Mouse (Mus musculus) liver, embryonic 14.5 days (tissue): ENCODE data around the gene Sult5a1. TPM values are rescaled to one million over a fixed set of nuclear protein-coding genes. Genes with fewer than 3 reads are reported as not detected.

Experiments
- ATAC-seq: fragments of 200-750 bp; cut with Nextera tagmentation; 2 replicates; pipeline ENCODE4 v1.8.0; 2017; ENCODE audit warnings: moderate number of reproducible peaks, mild to moderate bottlenecking, moderate library complexity; ENCODE audit not compliant: insufficient read depth
- DNase-seq, 3 experiments: peaks; one replicate each; pipeline ENCODE4 v3.0.0-alpha.2; 2012 to 2013; ENCODE audit warnings: low read depth in 3 of 3, low spot score in 3 of 3
- H3K27ac ChIP-seq: fragments of 300-500 bp; sonication (generic); 2 replicates; pipeline ENCODE4 v1.5.1; 2014; ENCODE audit warnings: moderate library complexity, mild to moderate bottlenecking, control low read depth, inconsistent platforms
- H3K27me3 ChIP-seq: fragments of 300-500 bp; sonication (generic); 2 replicates; pipeline ENCODE4 v1.6.1; 2014; ENCODE audit warnings: mild to moderate bottlenecking, low read length, moderate library complexity; ENCODE audit not compliant: control insufficient read depth, insufficient read depth
- H3K36me3 ChIP-seq: fragments of 300-500 bp; sonication (generic); replicated peaks from 2 replicates; pipeline ENCODE4 v1.6.1; 2014; ENCODE audit warnings: low read depth; ENCODE audit not compliant: control insufficient read depth, insufficient read depth
- H3K4me1 ChIP-seq, 2 experiments: fragments of 200-500 bp in 1 of 2; fragments of 300-500 bp in 1 of 2; sonication (generic) in 1 of 2; replicated peaks; 2 replicates each; pipeline ENCODE4 v1.6.1; 2012 to 2014; ENCODE audit warnings: antibody characterized with exemption in 1 of 2, inconsistent platforms in 1 of 2, low read length in 1 of 2; ENCODE audit not compliant: control insufficient read depth in 2 of 2, insufficient read depth in 2 of 2
- H3K4me2 ChIP-seq: fragments of 300-500 bp; sonication (generic); 2 replicates; pipeline ENCODE4 v1.6.1; 2014; ENCODE audit warnings: low read depth, mild to moderate bottlenecking, control low read depth, moderate library complexity
- H3K4me3 ChIP-seq, 2 experiments: fragments of 200-500 bp in 1 of 2; fragments of 300-500 bp in 1 of 2; sonication (generic) in 1 of 2; 2 replicates each; pipeline ENCODE4 v1.5.1; 2012 to 2014; ENCODE audit warnings: low read depth in 2 of 2, low read length in 2 of 2, mild to moderate bottlenecking in 2 of 2, control low read depth in 1 of 2, inconsistent platforms in 1 of 2, moderate library complexity in 1 of 2; ENCODE audit not compliant: insufficient read depth in 1 of 2
- H3K9ac ChIP-seq: fragments of 300-500 bp; sonication (generic); replicated peaks from 2 replicates; pipeline ENCODE4 v1.6.1; 2014; ENCODE audit warnings: mild to moderate bottlenecking, control low read depth, moderate library complexity
- H3K9me3 ChIP-seq: fragments of 300-500 bp; sonication (generic); 2 replicates; pipeline ENCODE4 v1.6.1; 2016; ENCODE audit warnings: low read length, mixed read lengths; ENCODE audit not compliant: control insufficient read depth
- CTCF ChIP-seq: IDR thresholded peaks from 2 replicates; pipeline ENCODE4 v1.5.1; 2016; ENCODE audit warnings: antibody characterized with exemption, low read depth, control low read depth
- EP300 ChIP-seq: IDR thresholded peaks from 2 replicates; pipeline ENCODE4 v1.6.1; 2016; ENCODE audit warnings: antibody characterized with exemption, low read depth
- WGBS: fragments of 180-500 bp; shearing (Covaris S2); extraction: QIAGEN DNeasy Blood & Tissue Kit; methylation state at CpG from one replicate; pipeline ENCODE4 v1.1.7; 2014; ENCODE audit not compliant: insufficient replicate concordance; 5-methylcytosine and 5-hydroxymethylcytosine counted together
- polyA plus RNA-seq, 2 experiments: library from polyadenylated mRNA; depleted of rRNA in 1 of 2; stranded (reverse) in 1 of 2; unstranded in 1 of 2; fragments of >200 nt; fragmentation: Nextera tagmentation in 1 of 2; extraction: Ambion mirVana in 1 of 2; gene quantifications; 2 replicates each; pipeline versions ENCODE4 v1.2.1 to v1.2.3; 2012 to 2014

Gene Sult5a1
- polyA plus RNA-seq, 2 experiments, result 0.69 to 0.75 TPM

- H3K27ac ChIP-seq, result no peak overlapping the region
- no peaks in the 10 kb centered on the region for H3K36me3 ChIP-seq
- ATAC-seq (no peak), DNase-seq (no peak)
- TF ChIP-seq EP300, result no peak
- TF ChIP-seq CTCF, result no peak
- H3K4me3 ChIP-seq, result no peak overlapping the region
- no peaks in the 10 kb centered on the region for H3K27me3 ChIP-seq
- no peaks in the 10 kb centered on the region for H3K9me3 ChIP-seq
- H3K9ac ChIP-seq, result no peak overlapping the region
- H3K4me2 ChIP-seq, result no peak overlapping the region
- H3K4me1 ChIP-seq, result peaks cover 4 to 20% of the 10 kb centered on the region in 2 experiments; a peak in 3 of 4 replicates
- WGBS, result 82% methylated on average over 9 of the region's 9 CpGs
These were observed 35.7 kb upstream of the Sult5a1 start for GRCm38 (mm10) chr8:123193771-123194170.

DNA sequence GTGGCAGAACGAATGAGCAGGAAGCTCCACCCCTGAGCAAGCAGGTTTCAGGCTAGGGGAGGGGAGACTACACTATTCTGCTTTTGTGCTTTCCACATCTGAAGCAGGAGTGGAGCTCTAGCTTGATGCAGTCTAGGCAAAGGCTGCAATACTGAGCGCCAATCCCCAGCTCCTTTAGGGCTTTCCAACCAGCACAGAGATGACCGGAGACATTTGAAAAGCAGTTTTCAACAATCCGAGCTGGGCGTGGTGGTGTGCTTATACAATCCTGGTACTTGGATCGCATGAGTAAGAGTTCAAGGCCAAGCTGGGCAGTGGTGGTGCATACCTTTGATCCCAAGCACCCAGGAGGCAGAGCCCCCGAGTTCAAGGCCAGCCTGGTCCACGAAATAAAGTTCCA is 33.8 kb upstream of the Sult5a1 start:
- no peak overlapping the region for H3K27ac ChIP-seq
- no peak for ATAC-seq
- WGBS, result 51% methylated on average over 7 of the region's 8 CpGs

DNA sequence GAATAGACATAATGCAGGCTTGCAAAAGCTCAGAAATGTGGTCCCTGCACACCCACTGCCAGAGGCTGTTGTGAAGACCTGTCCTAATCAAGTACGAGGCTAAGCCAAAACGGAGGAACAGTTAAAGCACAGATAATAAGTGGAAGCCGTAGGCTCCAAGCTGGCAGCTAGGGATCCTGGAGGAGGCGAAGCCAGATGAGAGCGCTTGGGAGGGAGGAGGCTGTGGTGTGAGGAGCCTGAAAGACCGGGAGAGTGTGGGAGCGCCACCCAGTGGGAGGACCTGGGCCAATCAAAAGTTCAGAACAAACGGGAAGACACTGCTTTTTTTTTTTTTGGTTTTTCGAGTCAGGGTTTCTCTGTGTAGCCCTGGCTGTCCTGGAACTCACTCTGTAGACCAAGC is 32.6 kb upstream of the Sult5a1 start:
- H3K9me3 ChIP-seq, result no peaks in the 10 kb centered on the region
- H3K27ac ChIP-seq, result no peak overlapping the region
- ATAC-seq (no peak), DNase-seq (peak; percentile 41 to 56 (median 49))
- H3K4me1 ChIP-seq, result peaks cover 2 to 22% of the 10 kb centered on the region in 2 experiments; a peak in 3 of 4 replicates
- H3K4me2 ChIP-seq, result no peak overlapping the region
- no peaks in the 10 kb centered on the region for H3K36me3 ChIP-seq
- no peak overlapping the region for H3K9ac ChIP-seq
- TF ChIP-seq CTCF, result peak; percentile 79
- TF ChIP-seq EP300, result no peak
- H3K4me3 ChIP-seq, result no peak overlapping the region
- WGBS, result 3% methylated on average over 9 of the region's 9 CpGs
- H3K27me3 ChIP-seq, result no peaks in the 10 kb centered on the region

More for the DNA sequence above, 33.8 kb upstream of the Sult5a1 start:
- Histone ChIP-seq H3K9me3 (no peaks in the 10 kb centered on the region), H3K36me3 (no peaks in the 10 kb centered on the region), H3K27me3 (no peaks in the 10 kb centered on the region), H3K4me2 (no peak overlapping the region), H3K4me3 (no peak overlapping the region), H3K9ac (no peak overlapping the region), H3K4me1 (peaks cover 6 to 24% of the 10 kb centered on the region in 2 experiments; a peak in 3 of 4 replicates)
- DNase-seq, result no peak
- TF ChIP-seq EP300 (no peak), CTCF (no peak)

- H3K27me3 ChIP-seq, result no peaks in the 10 kb centered on the region
- H3K4me2 ChIP-seq, result no peak overlapping the region
- no peak overlapping the region for H3K4me3 ChIP-seq
- H3K4me1 ChIP-seq, result peaks cover 2 to 22% of the 10 kb centered on the region in 2 experiments; a peak in 3 of 4 replicates
- H3K27ac ChIP-seq, result no peak overlapping the region
- no peak for ATAC-seq
- H3K36me3 ChIP-seq, result no peaks in the 10 kb centered on the region
- no peaks in the 10 kb centered on the region for H3K9me3 ChIP-seq
- no peak for TF ChIP-seq CTCF
- no peak for TF ChIP-seq EP300
- WGBS, result 38% methylated on average over 7 of the region's 7 CpGs
- DNase-seq, result no peak
- no peak overlapping the region for H3K9ac ChIP-seq
These were observed 30.7 kb upstream of the Sult5a1 start for GRCm38 (mm10) chr8:123188841-123189240.

GRCm38 (mm10) chr8:123188006-123188405 is 29.9 kb upstream of the Sult5a1 start:
- DNase-seq (no peak), ATAC-seq (no peak)
- Histone ChIP-seq H3K9ac (no peak overlapping the region), H3K36me3 (no peaks in the 10 kb centered on the region), H3K9me3 (no peaks in the 10 kb centered on the region), H3K27me3 (no peaks in the 10 kb centered on the region), H3K4me3 (no peak overlapping the region), H3K27ac (no peak overlapping the region), H3K4me1 (peaks cover 2 to 22% of the 10 kb centered on the region in 2 experiments; a peak in 3 of 4 replicates), H3K4me2 (no peak overlapping the region)
- 70% methylated on average over 2 of the region's 2 CpGs for WGBS
- TF ChIP-seq CTCF, result no peak
- TF ChIP-seq EP300, result no peak
